Mouse (Mus musculus): ENCODE measurements around the gene Bag6. TPM values are rescaled to one million over a fixed set of nuclear protein-coding genes. Genes with fewer than 3 reads are reported as not detected.

Bag6 gene
- polyA plus RNA-seq, 1 experiment from 2014 or later, result 56.4 TPM

DNA sequence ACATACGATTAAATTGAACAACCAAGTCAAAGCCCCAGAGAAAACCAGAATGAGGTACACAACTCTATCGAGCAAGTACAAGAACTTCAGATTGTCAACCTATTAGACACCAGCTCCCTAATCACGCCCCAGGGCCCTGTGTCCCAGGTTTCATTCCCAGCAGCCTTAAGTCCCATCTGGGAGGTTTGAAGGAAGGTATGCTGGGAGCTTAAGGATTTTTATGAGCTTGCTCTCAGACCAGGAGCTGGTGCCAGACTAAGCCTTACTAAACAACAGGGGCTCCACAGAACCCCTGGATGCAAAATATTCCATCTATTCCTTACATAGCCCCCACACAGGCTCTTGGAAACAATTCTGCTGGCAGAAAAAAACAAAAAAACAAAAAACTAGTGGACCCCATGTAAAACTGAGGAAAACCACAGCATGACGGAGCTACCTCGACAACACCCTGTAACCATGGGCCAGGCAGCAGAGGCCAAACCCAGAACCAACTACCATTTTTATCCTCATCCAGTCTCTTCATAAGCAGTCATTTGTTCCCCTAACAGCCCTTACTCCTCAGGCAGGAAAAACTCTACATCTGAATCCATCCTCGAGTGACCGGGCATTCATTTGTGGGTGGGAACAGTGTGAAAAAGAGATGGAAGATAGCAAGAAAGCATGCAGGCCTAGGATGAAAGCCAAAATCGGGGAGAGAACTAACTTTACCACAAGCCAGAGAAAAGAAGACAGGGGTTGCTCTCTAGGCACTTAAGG lies 28.5 kb downstream of the Bag6 start:
- peak overlapping the region; percentile 99 for H3K9ac ChIP-seq (replicated peaks; ENCODE audit: low read length)
- H3K4me3 ChIP-seq (ENCODE audit: low read length), result peak overlapping the region; percentile 99
- peaks cover 30% of the 10 kb centered on the region for H3K4me1 ChIP-seq (ENCODE audit: insufficient read depth, low read length)
- no peaks in the 10 kb centered on the region for H3K27me3 ChIP-seq (ENCODE audit: insufficient read depth, low read length)
- no peaks in the 10 kb centered on the region for H3K9me3 ChIP-seq (ENCODE audit: low read length)
- ATAC-seq (ENCODE audit: low FRiP score, low TSS enrichment), result no peak
- peak overlapping the region; percentile 98 for H3K4me2 ChIP-seq (replicated peaks; ENCODE audit: low read depth, low read length)
- 4% methylated on average over 8 of the region's 8 CpGs for WGBS
- peaks cover 40% of the 10 kb centered on the region for H3K36me3 ChIP-seq (ENCODE audit: insufficient read depth, low read length)
- peak overlapping the region; percentile 100 for H3K27ac ChIP-seq (ENCODE audit: low read length)

DNA sequence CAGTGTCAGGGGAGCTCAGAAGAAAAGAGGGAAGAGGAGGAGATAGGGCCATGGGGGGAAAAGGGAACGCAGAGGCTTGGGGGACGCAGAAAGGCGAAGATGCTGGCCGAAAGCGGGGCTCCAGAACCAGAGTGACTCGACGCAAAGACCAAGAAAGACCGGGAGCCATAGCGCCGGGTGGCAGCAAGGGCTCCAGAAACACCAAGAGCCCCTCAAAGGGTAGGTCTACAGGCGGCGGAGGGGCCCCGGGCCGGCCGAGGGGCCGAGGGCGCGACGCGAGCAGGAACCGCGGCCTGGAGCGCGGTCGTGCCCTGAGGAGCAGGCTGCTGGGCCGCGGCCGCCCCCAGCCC lies 29.2 kb downstream of the Bag6 start:
- WGBS, result 0% methylated on average over 28 of the region's 28 CpGs
- Histone ChIP-seq H3K9ac (replicated peaks; ENCODE audit: low read length) (peak overlapping the region; percentile 99), H3K36me3 (ENCODE audit: insufficient read depth, low read length) (peaks cover 33% of the 10 kb centered on the region), H3K27ac (ENCODE audit: low read length) (peak overlapping the region; percentile 100), H3K9me3 (ENCODE audit: low read length) (no peaks in the 10 kb centered on the region), H3K4me3 (ENCODE audit: low read length) (peak overlapping the region; percentile 99), H3K4me2 (replicated peaks; ENCODE audit: low read depth, low read length) (peak overlapping the region; percentile 98), H3K27me3 (ENCODE audit: insufficient read depth, low read length) (no peaks in the 10 kb centered on the region), H3K4me1 (ENCODE audit: insufficient read depth, low read length) (peaks cover 30% of the 10 kb centered on the region)
- no peak for ATAC-seq (ENCODE audit: low FRiP score, low TSS enrichment)

DNA sequence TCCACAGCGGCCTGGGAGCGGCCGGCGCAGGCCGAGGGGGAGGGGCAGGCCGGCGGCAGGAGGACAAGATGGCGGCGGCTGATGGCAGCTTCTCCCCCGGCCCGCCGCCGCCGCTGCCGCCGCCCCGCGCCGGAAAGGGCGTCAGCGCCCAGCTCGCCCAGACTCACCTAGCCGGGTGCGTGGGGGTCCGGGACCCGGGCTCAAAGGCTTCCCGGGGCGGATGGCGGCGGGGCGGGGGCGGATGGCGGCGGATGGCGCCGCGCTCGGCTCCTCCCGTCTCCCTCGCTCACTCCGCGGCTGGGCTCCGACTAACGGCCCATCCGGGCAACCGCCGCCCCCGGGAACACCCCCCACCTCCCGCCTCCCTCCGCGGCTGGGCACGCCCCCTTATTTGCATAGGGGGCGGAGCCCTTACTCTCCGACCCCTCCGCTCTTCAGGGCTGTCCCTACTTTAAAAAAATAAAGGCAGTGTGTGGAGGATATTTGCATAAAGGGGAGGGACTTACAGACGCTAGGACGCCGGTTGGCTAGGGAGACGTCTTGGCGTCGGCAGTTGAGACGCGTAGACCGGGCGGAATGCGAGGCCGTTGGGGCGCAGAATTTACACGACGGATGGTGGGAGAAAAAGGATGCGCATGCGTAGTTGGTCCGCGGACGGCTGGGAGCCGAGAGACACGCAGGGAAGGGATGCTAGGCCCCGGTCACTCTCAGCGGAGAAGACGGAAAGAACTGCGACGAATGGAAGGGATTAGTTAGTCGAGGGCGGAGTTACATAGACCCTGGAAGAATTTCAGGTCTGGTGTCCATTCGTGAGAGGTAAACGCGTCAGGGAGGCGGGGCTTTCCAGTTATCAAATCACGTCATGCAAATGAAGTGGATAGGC lies 29.8 kb downstream of the Bag6 start, which contains the start of gene Prrc2a:
TSS of gene Prrc2a (minus strand) at position 330 of the 883 bp plus-strand sequence.
- peak within 1 kb of the TSS; percentile 99 for H3K9ac ChIP-seq (replicated peaks; ENCODE audit: low read length)
- WGBS, result under 1% methylated on average over 70 of the region's 89 CpGs
- H3K27me3 ChIP-seq (ENCODE audit: insufficient read depth, low read length), result no peaks in the 10 kb centered on the region
- H3K36me3 ChIP-seq (ENCODE audit: insufficient read depth, low read length), result peaks cover 27% of the 10 kb centered on the region
- H3K4me1 ChIP-seq (ENCODE audit: insufficient read depth, low read length), result peaks cover 30% of the 10 kb centered on the region
- H3K9me3 ChIP-seq (ENCODE audit: low read length), result no peaks in the 10 kb centered on the region
- ATAC-seq (ENCODE audit: low FRiP score, low TSS enrichment), result peak; percentile 96
- peak within 1 kb of the TSS; percentile 100 for H3K27ac ChIP-seq (ENCODE audit: low read length)
- peak within 1 kb of the TSS; percentile 98 for H3K4me2 ChIP-seq (replicated peaks; ENCODE audit: low read depth, low read length)
- peak within 1 kb of the TSS; percentile 99 for H3K4me3 ChIP-seq (ENCODE audit: low read length)

DNA sequence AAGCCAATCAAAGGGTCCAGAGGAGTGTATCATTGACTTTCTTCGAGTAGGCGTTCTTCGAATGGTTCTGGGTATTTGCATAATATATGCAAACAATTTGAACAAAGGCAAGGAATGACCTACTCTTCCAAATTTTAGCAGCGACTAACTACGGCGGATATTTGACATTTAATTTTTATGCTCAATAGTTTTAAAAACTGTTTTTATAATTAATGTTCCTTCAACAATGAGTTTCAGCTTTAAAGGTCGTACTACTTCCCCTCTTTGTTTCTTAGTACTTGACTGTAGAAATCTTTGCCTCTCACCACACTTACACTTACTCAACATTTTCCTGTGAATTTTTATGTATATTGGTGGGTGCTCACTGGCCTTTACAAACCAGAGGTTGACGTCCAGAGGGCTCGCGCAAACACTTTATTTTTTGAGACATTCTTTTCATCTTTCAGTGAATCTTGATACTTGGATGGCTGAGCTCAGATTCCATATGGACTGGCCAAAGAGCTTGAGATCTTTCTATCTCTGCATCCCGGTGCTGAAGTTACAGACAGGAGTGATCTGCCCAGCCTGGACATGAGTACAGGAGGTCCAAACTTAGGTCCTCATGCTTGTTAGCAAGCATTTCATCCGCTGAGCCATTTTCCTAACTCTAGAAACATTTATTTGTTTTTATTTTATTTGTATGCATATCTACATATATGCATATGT lies 30.6 kb downstream of the Bag6 start:
- H3K4me3 ChIP-seq (ENCODE audit: low read length), result peak overlapping the region; percentile 99
- peaks cover 19% of the 10 kb centered on the region for H3K36me3 ChIP-seq (ENCODE audit: insufficient read depth, low read length)
- ATAC-seq (ENCODE audit: low FRiP score, low TSS enrichment), result no peak
- no peaks in the 10 kb centered on the region for H3K27me3 ChIP-seq (ENCODE audit: insufficient read depth, low read length)
- peaks cover 30% of the 10 kb centered on the region for H3K4me1 ChIP-seq (ENCODE audit: insufficient read depth, low read length)
- H3K27ac ChIP-seq (ENCODE audit: low read length), result peak overlapping the region; percentile 100
- 18% methylated on average over 12 of the region's 12 CpGs for WGBS
- peak overlapping the region; percentile 79 for H3K9ac ChIP-seq (replicated peaks; ENCODE audit: low read length)
- H3K4me2 ChIP-seq (replicated peaks; ENCODE audit: low read depth, low read length), result peak overlapping the region; percentile 57
- H3K9me3 ChIP-seq (ENCODE audit: low read length), result no peaks in the 10 kb centered on the region

GRCm38 (mm10) chr17:35166352-35167035 lies 31.5 kb downstream of the Bag6 start:
- Histone ChIP-seq H3K4me2 (replicated peaks; ENCODE audit: low read depth, low read length) (peak overlapping the region; percentile 57), H3K9ac (replicated peaks; ENCODE audit: low read length) (peak overlapping the region; percentile 65), H3K36me3 (ENCODE audit: insufficient read depth, low read length) (peaks cover 10% of the 10 kb centered on the region), H3K4me3 (ENCODE audit: low read length) (no peak overlapping the region), H3K4me1 (ENCODE audit: insufficient read depth, low read length) (peaks cover 30% of the 10 kb centered on the region), H3K27ac (ENCODE audit: low read length) (no peak overlapping the region), H3K27me3 (ENCODE audit: insufficient read depth, low read length) (no peaks in the 10 kb centered on the region), H3K9me3 (ENCODE audit: low read length) (no peaks in the 10 kb centered on the region)
- ATAC-seq (ENCODE audit: low FRiP score, low TSS enrichment), result no peak
- WGBS, result 72% methylated on average over 8 of the region's 8 CpGs

DNA sequence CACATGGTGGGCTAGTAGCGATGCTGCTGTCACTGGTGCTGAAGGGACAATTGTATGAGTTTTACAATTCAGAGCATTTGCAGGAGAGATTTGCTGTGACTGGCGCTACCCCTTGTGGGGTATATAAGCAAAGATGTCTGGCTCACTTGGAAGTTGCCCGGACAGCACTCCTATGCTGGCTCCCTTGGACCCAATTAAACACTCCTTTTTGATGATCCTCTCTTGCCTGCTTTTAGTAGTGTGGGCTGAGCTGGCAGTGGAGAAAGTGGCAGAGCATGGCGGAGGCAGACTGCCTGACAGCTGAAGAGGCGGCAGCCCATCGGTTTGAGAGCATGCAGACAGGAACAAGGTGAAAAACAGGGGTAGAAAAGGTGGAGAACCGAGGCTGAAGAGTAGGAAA lies 32.8 kb downstream of the Bag6 start:
- H3K9ac ChIP-seq (replicated peaks; ENCODE audit: low read length), result no peak overlapping the region
- no peak overlapping the region for H3K4me3 ChIP-seq (ENCODE audit: low read length)
- WGBS, result 89% methylated on average over 7 of the region's 7 CpGs
- H3K4me2 ChIP-seq (replicated peaks; ENCODE audit: low read depth, low read length), result no peak overlapping the region
- no peaks in the 10 kb centered on the region for H3K9me3 ChIP-seq (ENCODE audit: low read length)
- H3K36me3 ChIP-seq (ENCODE audit: insufficient read depth, low read length), result no peaks in the 10 kb centered on the region
- no peak for ATAC-seq (ENCODE audit: low FRiP score, low TSS enrichment)
- peaks cover 17% of the 10 kb centered on the region for H3K4me1 ChIP-seq (ENCODE audit: insufficient read depth, low read length)
- H3K27me3 ChIP-seq (ENCODE audit: insufficient read depth, low read length), result no peaks in the 10 kb centered on the region
- no peak overlapping the region for H3K27ac ChIP-seq (ENCODE audit: low read length)

DNA sequence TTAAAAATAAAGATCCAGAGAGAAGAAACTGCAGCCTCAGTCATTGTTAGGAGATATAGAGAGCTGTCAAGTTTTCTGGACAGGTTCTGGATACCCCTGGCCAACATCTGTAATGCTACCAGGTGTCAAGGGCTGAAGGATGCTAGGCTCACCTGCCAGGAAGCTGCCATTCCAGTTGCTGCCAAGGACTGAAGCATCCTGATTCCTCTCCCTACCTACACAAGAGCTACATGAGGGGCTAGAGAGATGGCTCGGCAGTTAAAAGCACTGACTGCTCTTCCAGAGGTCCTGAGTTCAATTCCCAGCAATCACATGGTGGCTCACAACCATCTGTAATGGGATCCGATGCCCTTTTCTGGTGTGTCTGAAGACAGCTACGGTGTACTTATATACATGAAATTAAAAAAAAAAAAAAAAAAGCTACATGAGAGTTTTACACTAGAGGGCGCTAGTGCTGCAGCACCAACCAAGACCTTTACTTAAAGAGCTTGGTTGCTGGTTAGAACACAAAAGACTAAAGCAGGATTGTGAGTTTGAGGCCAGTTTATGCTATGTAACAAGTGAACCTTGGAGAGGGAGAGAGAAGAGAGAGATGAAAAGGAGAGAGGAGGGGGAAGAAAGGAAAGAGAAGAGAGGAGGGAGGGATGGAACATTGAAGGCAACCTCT lies 33.7 kb downstream of the Bag6 start:
- H3K4me1 ChIP-seq (ENCODE audit: insufficient read depth, low read length), result peaks cover 9% of the 10 kb centered on the region

DNA sequence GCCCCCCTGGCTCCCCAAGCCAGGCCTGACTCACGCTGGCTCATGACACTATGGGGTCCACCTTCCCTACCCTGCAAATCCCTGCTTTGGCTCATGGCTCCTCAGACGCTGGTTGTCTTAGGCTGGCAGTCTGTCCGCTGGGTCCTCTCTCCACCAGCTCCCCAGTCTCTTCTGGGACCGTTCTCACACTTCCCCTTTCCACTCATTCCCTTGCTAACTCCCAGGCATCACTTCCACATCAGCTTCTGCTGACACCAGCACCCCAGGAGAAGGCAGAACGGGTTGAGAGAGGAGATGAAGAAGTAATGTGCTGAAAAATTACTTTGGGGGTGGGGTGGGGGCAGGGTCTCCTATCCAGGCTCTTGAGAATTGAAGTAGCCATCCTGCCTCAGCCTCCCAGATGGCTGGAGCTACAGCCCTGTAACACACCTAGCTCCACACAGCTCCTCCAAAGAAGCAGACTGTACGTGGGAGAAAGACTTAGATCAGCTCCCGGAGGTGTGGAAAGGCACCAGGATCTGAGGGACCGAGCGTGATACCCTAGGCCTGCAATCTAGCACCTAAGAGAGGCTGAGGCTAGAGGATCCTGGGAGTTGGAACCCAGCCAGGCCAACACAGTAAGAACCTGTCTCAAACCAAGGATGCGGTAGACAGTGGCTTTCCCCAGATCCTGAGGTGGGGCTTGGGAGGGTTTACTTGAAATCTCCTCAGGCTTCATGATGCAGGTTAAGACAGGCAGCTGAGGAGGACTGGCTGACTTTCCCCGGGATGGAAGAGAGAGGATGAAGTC lies 37.7 kb downstream of the Bag6 start:
- Histone ChIP-seq H3K27ac (ENCODE audit: low read length) (peak overlapping the region; percentile 69; the same call in 1 of the 2 replicates), H3K9me3 (ENCODE audit: low read length) (no peaks in the 10 kb centered on the region), H3K9ac (replicated peaks; ENCODE audit: low read length) (no peak overlapping the region), H3K36me3 (ENCODE audit: insufficient read depth, low read length) (no peaks in the 10 kb centered on the region), H3K4me1 (ENCODE audit: insufficient read depth, low read length) (no peaks in the 10 kb centered on the region), H3K4me3 (ENCODE audit: low read length) (no peak overlapping the region), H3K4me2 (replicated peaks; ENCODE audit: low read depth, low read length) (no peak overlapping the region), H3K27me3 (ENCODE audit: insufficient read depth, low read length) (no peaks in the 10 kb centered on the region)
- WGBS, result 68% methylated on average over 11 of the region's 11 CpGs
- no peak for ATAC-seq (ENCODE audit: low FRiP score, low TSS enrichment)

More for the DNA sequence above, 33.7 kb downstream of the Bag6 start:
- 12% methylated on average over 4 of the region's 4 CpGs for WGBS
- Histone ChIP-seq H3K27me3 (ENCODE audit: insufficient read depth, low read length) (no peaks in the 10 kb centered on the region), H3K4me3 (ENCODE audit: low read length) (no peak overlapping the region), H3K9ac (replicated peaks; ENCODE audit: low read length) (0 out of 2 replicates have a peak overlapping the region, but pooled peaks have one; percentile 20), H3K9me3 (ENCODE audit: low read length) (no peaks in the 10 kb centered on the region), H3K36me3 (ENCODE audit: insufficient read depth, low read length) (no peaks in the 10 kb centered on the region), H3K27ac (ENCODE audit: low read length) (no peak overlapping the region), H3K4me2 (replicated peaks; ENCODE audit: low read depth, low read length) (no peak overlapping the region)
- ATAC-seq (ENCODE audit: low FRiP score, low TSS enrichment), result no peak
